In the genomic region with DNA sequence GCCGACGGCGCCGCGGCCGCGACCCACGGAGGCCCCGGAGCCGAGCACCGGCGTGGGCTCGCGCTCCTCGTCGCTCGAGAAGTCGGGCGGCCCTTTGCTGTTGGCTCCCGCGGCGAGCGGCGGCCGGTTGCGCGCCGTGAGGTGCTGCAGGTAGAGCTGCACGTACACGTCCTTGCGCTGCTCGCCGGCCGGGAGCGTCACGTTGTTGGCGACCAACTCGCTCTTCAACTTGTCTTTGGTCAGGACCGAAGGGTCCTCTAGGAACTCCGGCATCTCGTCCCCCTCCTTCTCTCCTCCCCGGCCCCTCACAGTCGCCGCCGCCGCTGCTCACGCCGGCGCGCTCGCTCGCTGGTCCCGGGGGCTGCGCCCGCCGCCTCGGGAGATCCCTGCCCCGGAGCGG, we compare ENCODE assay signal across 8 mouse cellular contexts. TPM values are rescaled to one million over a fixed set of nuclear protein-coding genes. Genes with fewer than 3 reads are reported as not detected.
DNase-seq lines count a peak whose midpoint lies in the region; ATAC-seq and TF ChIP-seq lines count a peak whose summit lies in the region.

No protein-coding gene starts in this region.

- peak overlapping the region; percentile 100 for H3K9ac ChIP-seq in lung, embryonic 16.5 days (ENCODE audit: low read length)
- peak overlapping the region; percentile 99 for H3K9ac ChIP-seq in embryonic facial prominence, embryonic 15.5 days
- peak overlapping the region; percentile 97 for H3K9ac ChIP-seq in midbrain, postnatal 0 days (replicated peaks; ENCODE audit: low read length, poor library complexity, severe bottlenecking)

- WGBS in lung, embryonic 16.5 days = 0% methylated on average over 59 of the region's 59 CpGs
- WGBS in embryonic facial prominence, embryonic 15.5 days = under 1% methylated on average over 59 of the region's 59 CpGs
- WGBS in midbrain, postnatal 0 days = under 1% methylated on average over 57 of the region's 59 CpGs

- H3K4me2 ChIP-seq in lung, embryonic 16.5 days (ENCODE audit: low read depth, low read length) = peak overlapping the region; percentile 62
- peak overlapping the region; percentile 50 for H3K4me2 ChIP-seq in embryonic facial prominence, embryonic 15.5 days (replicated peaks)
- H3K4me2 ChIP-seq in midbrain, postnatal 0 days (ENCODE audit: low read depth, low read length, poor library complexity, severe bottlenecking) = peak overlapping the region; percentile 45

- H3K4me3 ChIP-seq in lung, embryonic 16.5 days (ENCODE audit: low read length) = peak overlapping the region; percentile 95
- peak overlapping the region; percentile 72 for H3K4me3 ChIP-seq in embryonic facial prominence, embryonic 15.5 days (replicated peaks)
- peak overlapping the region; percentile 94 for H3K4me3 ChIP-seq in midbrain, postnatal 0 days (ENCODE audit: low read depth, low read length)

- no peak for DNase-seq in cerebellum, adult 11 months
- no peak for DNase-seq in lung, postnatal 4 days
- peak; percentile 41 to 68 for DNase-seq in kidney, postnatal 36 days
- peak; percentile 41 for DNase-seq in midbrain, postnatal 0 days (ENCODE audit: low spot score)
- DNase-seq in embryo, embryonic 10.5 days (ENCODE audit: low spot score) = no peak

- peaks cover 2% of the 10 kb centered on the region; the same call in 1 of the 2 replicates for H3K36me3 ChIP-seq in lung, embryonic 16.5 days (ENCODE audit: control insufficient read depth, insufficient read depth, low read length)
- H3K36me3 ChIP-seq in embryonic facial prominence, embryonic 15.5 days = no peaks in the 10 kb centered on the region
- no peaks in the 10 kb centered on the region for H3K36me3 ChIP-seq in midbrain, postnatal 0 days (ENCODE audit: insufficient read depth, low read length)

- peak overlapping the region; percentile 99 for H3K27ac ChIP-seq in lung, embryonic 16.5 days (ENCODE audit: low read length)
- peak overlapping the region; percentile 99 for H3K27ac ChIP-seq in embryonic facial prominence, embryonic 15.5 days (replicated peaks)
- H3K27ac ChIP-seq in midbrain, postnatal 0 days (ENCODE audit: low read depth, low read length) = peak overlapping the region; percentile 97

- H3K27me3 ChIP-seq in lung, embryonic 16.5 days (ENCODE audit: control insufficient read depth, insufficient read depth, low read depth, low read length) = no peaks in the 10 kb centered on the region
- no peaks in the 10 kb centered on the region for H3K27me3 ChIP-seq in embryonic facial prominence, embryonic 15.5 days
- H3K27me3 ChIP-seq in midbrain, postnatal 0 days (ENCODE audit: insufficient read depth, low read length) = no peaks in the 10 kb centered on the region

- peak; percentile 54 for ATAC-seq in cerebellum, adult (ENCODE audit: insufficient number of reproducible peaks, low FRiP score, low TSS enrichment)
- peak; percentile 44 for ATAC-seq in lung, embryonic 16.5 days (ENCODE audit: low read depth)
- peak; percentile 58 for ATAC-seq in embryonic facial prominence, embryonic 15.5 days (ENCODE audit: insufficient number of reproducible peaks, low FRiP score, low TSS enrichment, low read depth)
- ATAC-seq in midbrain, postnatal 0 days (ENCODE audit: low FRiP score) = peak; percentile 72

- TF ChIP-seq CTCF in midbrain, postnatal 0 days (IDR thresholded peaks at IDR 0.05) = no peak

- H3K4me1 ChIP-seq in lung, embryonic 16.5 days (replicated peaks; ENCODE audit: control insufficient read depth, insufficient read depth, low read length) = peaks cover 26% of the 10 kb centered on the region
- peaks cover 27% of the 10 kb centered on the region for H3K4me1 ChIP-seq in embryonic facial prominence, embryonic 15.5 days
- peaks cover 6% of the 10 kb centered on the region for H3K4me1 ChIP-seq in midbrain, postnatal 0 days (ENCODE audit: insufficient read depth, low read length)

- no peaks in the 10 kb centered on the region for H3K9me3 ChIP-seq in lung, embryonic 16.5 days (ENCODE audit: control insufficient read depth, low read length)
- H3K9me3 ChIP-seq in embryonic facial prominence, embryonic 15.5 days (replicated peaks) = no peaks in the 10 kb centered on the region
- no peaks in the 10 kb centered on the region for H3K9me3 ChIP-seq in midbrain, postnatal 0 days (ENCODE audit: low read length)

RNA-seq across cellular contexts. Expression of a gene that starts 10.1 kb away (rescaled TPM):
- polyA plus RNA-seq in lung, embryonic 16.5 days (2015; fragmentation: Nextera tagmentation; extraction: Ambion mirVana) = 210 and 220 TPM in 2 replicates
- polyA plus RNA-seq in embryonic facial prominence, embryonic 15.5 days (2015; fragmentation: Nextera tagmentation; extraction: Ambion mirVana) = 198 and 203 TPM in 2 replicates
- 102 and 116 TPM in 2 replicates for total RNA-seq in midbrain, postnatal 0 days (2014; rRNA removed)
- polyA plus RNA-seq in midbrain, postnatal 0 days (2015; fragmentation: Nextera tagmentation; extraction: Ambion mirVana) = 44.6 and 54.8 TPM in 2 replicates

RNA-seq across cellular contexts. Expression of a gene that starts 47.2 kb away (rescaled TPM):
- 405 and 406 TPM in 2 replicates for polyA plus RNA-seq in lung, embryonic 16.5 days (2015; fragmentation: Nextera tagmentation; extraction: Ambion mirVana)
- 417 and 423 TPM in 2 replicates for polyA plus RNA-seq in embryonic facial prominence, embryonic 15.5 days (2015; fragmentation: Nextera tagmentation; extraction: Ambion mirVana)
- total RNA-seq in midbrain, postnatal 0 days (2014; rRNA removed) = 427 and 430 TPM in 2 replicates
- 640 and 652 TPM in 2 replicates for polyA plus RNA-seq in midbrain, postnatal 0 days (2015; fragmentation: Nextera tagmentation; extraction: Ambion mirVana)

Comparison
In these comparisons a context has a peak if more than half of its experiments do, and no peak if none do; other contexts are left out.
1. DNase-seq: peak in kidney, postnatal 36 days (2 of 2) and midbrain, postnatal 0 days (single experiment); none in cerebellum, adult 11 months (single experiment), lung, postnatal 4 days (0 of 2) and embryo, embryonic 10.5 days (single experiment).
2. Peak in every context shown above with its lines, with median percentiles within 50 percentile points of each other: ATAC-seq, H3K27ac ChIP-seq, H3K4me2 ChIP-seq, H3K4me3 ChIP-seq and H3K9ac ChIP-seq.